Mouse (Mus musculus) cerebellum, adult 9-10 months (tissue): ENCODE results near the gene Calhm3.
"Not testable (repeated sequence)": the region's sequence is repeated elsewhere in the genome, so short reads cannot be mapped to it uniquely, and the experiment has no call there.

Source experiments
- DNase-seq: peaks from one replicate; pipeline ENCODE4 v3.0.0; 2022

The Calhm3 gene

GRCm38 (mm10) chr19:47167617-47168214 is 10.2 kb upstream of the Calhm3 start:
- no peak for DNase-seq

- DNase-seq = no peak
These were observed 9.2 kb upstream of the Calhm3 start for GRCm38 (mm10) chr19:47166758-47167157.

- DNase-seq = no peak
These were observed 5.7 kb upstream of the Calhm3 start for GRCm38 (mm10) chr19:47163176-47163744.

- DNase-seq = no peak
These were observed 4.1 kb upstream of the Calhm3 start for GRCm38 (mm10) chr19:47161669-47162068.

- DNase-seq = no peak
These were observed 3.8 kb downstream of the Calhm3 start for GRCm38 (mm10) chr19:47153767-47154166.

GRCm38 (mm10) chr19:47152062-47152369 is 5.5 kb downstream of the Calhm3 start:
- no peak for DNase-seq

- peak; percentile 60 for DNase-seq
These were observed 6.1 kb downstream of the Calhm3 start for GRCm38 (mm10) chr19:47151332-47152061.

GRCm38 (mm10) chr19:47149854-47150253 is 7.7 kb downstream of the Calhm3 start:
- DNase-seq = no peak

GRCm38 (mm10) chr19:47148267-47148847 is 9.2 kb downstream of the Calhm3 start:
- DNase-seq = no peak

GRCm38 (mm10) chr19:47144154-47144553 is 13.4 kb downstream of the Calhm3 start, which contains the start of gene Calhm1:
Calhm1 (minus strand) TSS chr19:47144254.
- no peak for DNase-seq

- DNase-seq = no peak
These were observed 15.1 kb downstream of the Calhm3 start for GRCm38 (mm10) chr19:47142438-47142837.

GRCm38 (mm10) chr19:47139611-47140010 is 18.0 kb downstream of the Calhm3 start:
- DNase-seq = not testable (repeated sequence)

GRCm38 (mm10) chr19:47137771-47138421 is 19.7 kb downstream of the Calhm3 start, which contains the start of gene Calhm2:
Calhm2 (minus strand) TSS chr19:47138294.
- no peak for DNase-seq

GRCm38 (mm10) chr19:47137051-47137581 is 20.4 kb downstream of the Calhm3 start:
- peak; percentile 25 for DNase-seq

- DNase-seq = no peak
These were observed 21.4 kb downstream of the Calhm3 start for GRCm38 (mm10) chr19:47136170-47136569.

GRCm38 (mm10) chr19:47135568-47135967 is 22.0 kb downstream of the Calhm3 start:
- no peak for DNase-seq

- DNase-seq = no peak
These were observed 24.4 kb downstream of the Calhm3 start for GRCm38 (mm10) chr19:47133161-47133560.

- no peak for DNase-seq
These were observed 26.9 kb downstream of the Calhm3 start for GRCm38 (mm10) chr19:47130551-47131125.

GRCm38 (mm10) chr19:47128835-47129234 is 28.7 kb downstream of the Calhm3 start:
- DNase-seq = no peak

GRCm38 (mm10) chr19:47128164-47128563 is 29.4 kb downstream of the Calhm3 start:
- DNase-seq = no peak

- no peak for DNase-seq
These were observed 34.8 kb downstream of the Calhm3 start for GRCm38 (mm10) chr19:47122802-47123201.

GRCm38 (mm10) chr19:47121054-47121453 is 36.5 kb downstream of the Calhm3 start:
- DNase-seq = peak; percentile 17

GRCm38 (mm10) chr19:47118634-47119033 is 38.9 kb downstream of the Calhm3 start:
- no peak for DNase-seq
